ENCODE assay signal across 9 mouse cellular contexts in the genomic region with DNA sequence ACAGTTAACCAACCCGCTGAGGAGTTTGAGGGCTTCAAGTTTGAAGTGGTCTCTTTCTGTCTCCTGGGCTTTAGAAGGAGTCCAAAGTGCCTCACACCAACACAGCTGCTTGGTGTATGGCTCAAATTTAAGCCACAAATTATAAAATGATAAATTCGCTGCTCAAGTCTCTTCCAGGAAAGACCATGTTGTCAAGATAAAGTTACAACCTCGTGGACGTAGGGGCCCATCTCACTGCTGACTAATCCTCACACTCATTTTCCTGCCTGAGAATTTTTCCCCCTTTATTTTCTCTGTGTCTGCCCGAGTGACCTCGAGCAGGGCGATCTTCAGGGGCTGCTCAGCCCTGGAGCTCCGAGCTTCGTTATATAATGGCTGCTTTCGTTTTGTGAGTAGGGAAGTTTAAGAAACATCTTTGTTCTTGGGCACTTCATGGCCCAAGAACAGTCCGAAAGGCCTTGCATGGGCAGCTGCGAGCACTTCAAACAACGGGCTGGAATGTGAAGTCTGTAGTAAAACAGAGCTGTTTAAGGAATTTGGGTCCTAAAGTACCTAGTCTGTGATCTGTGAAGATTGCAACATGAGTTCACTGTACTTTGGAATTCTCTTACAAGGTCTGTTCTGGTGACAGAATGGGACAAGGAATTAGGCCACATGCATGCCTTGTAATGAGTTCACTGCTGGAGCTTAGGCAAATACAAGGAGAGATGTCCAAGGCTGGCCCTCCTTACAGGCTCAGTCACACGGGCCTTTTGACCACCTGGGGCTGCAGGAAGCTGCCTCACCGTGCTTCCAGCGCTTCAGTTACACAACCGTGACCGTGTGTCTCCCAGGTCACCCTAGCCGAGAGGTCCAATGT. TPM values are rescaled to one million over a fixed set of nuclear protein-coding genes. Genes with fewer than 3 reads are reported as not detected.
DNase-seq lines count a peak whose midpoint lies in the region; ATAC-seq and TF ChIP-seq lines count a peak whose summit lies in the region.
"Had no signal": no experiment of that assay in that cellular context is flagged by ENCODE, and none has a peak within 500 bp of the region (broad histone marks: within the 10 kb centered on the region; RNA-seq: fewer than 3 reads in every experiment).

No protein-coding gene starts in this region.

- no peaks in the 10 kb centered on the region for H3K79me2 ChIP-seq in myocyte (ENCODE audit: control insufficient read depth, insufficient read depth)

- H3K4me3 ChIP-seq in layer of hippocampus, adult 2 months: no peak overlapping the region; the same call in 1 of the 2 replicates
- no peak overlapping the region for H3K4me3 ChIP-seq in embryonic facial prominence, embryonic 14.5 days (ENCODE audit: low read depth, low read length)
- H3K4me3 ChIP-seq in limb, embryonic 10.5 days: no peak overlapping the region
- H3K4me3 ChIP-seq in myocyte: peak overlapping the region; percentile 13

- H3K36me3 ChIP-seq in embryonic facial prominence, embryonic 14.5 days (ENCODE audit: control insufficient read depth, insufficient read depth, low read length): no peaks in the 10 kb centered on the region
- no peaks in the 10 kb centered on the region for H3K36me3 ChIP-seq in limb, embryonic 10.5 days
- H3K36me3 ChIP-seq in myocyte (ENCODE audit: control insufficient read depth, insufficient read depth): no peaks in the 10 kb centered on the region
- H3K36me3 ChIP-seq: midbrain, embryonic 12.5 days had no signal

- H3K9ac ChIP-seq in embryonic facial prominence, embryonic 14.5 days (ENCODE audit: low read depth, low read length): peak overlapping the region; percentile 15; the same call in 1 of the 2 replicates

- H3K4me2 ChIP-seq in embryonic facial prominence, embryonic 14.5 days (ENCODE audit: low read depth, low read length): peak overlapping the region; percentile 56
- peak overlapping the region; percentile 79 for H3K4me2 ChIP-seq in myocyte (ENCODE audit: low read depth)

- H3ac ChIP-seq in myocyte (ENCODE audit: control insufficient read depth, insufficient read length): no peak overlapping the region

- H3K27me3 ChIP-seq in embryonic facial prominence, embryonic 14.5 days (replicated peaks; ENCODE audit: control insufficient read depth, insufficient read depth, low read length): no peaks in the 10 kb centered on the region
- 0 out of 2 replicates have a peak, but pooled peaks cover 8% of the 10 kb centered on the region for H3K27me3 ChIP-seq in limb, embryonic 10.5 days (ENCODE audit: low read depth, poor library complexity, severe bottlenecking)
- H3K27me3 ChIP-seq in myocyte (ENCODE audit: control insufficient read depth, insufficient read depth, insufficient read length): no peaks in the 10 kb centered on the region

- no peak for DNase-seq in layer of hippocampus, adult 2 months (ENCODE audit: low spot score in 2 of 2)
- DNase-seq in layer of hippocampus, postnatal 36 days: no peak
- DNase-seq in embryonic facial prominence, embryonic 14.5 days (ENCODE audit: low spot score): peak; percentile 53
- DNase-seq in limb, embryonic 10.5 days (ENCODE audit: low spot score): no peak
- DNase-seq in layer of hippocampus, adult 18-20 months (ENCODE audit: low spot score in 2 of 2): no peak
- no peak for DNase-seq in natural killer cell, adult 2 months (ENCODE audit: low spot score in 2 of 2)
- DNase-seq in left cerebral cortex, adult 18-20 months (ENCODE audit: low spot score in 2 of 2): no peak

- no peak for TF ChIP-seq POLR2A in myocyte (IDR thresholded peaks at IDR 0.05; ENCODE audit: insufficient read length, low read depth)

- no peak for ATAC-seq in embryonic facial prominence, embryonic 14.5 days (ENCODE audit: low read depth)

- 36% methylated on average over 19 of the region's 19 CpGs for WGBS in embryonic facial prominence, embryonic 14.5 days
- 55% methylated on average over 19 of the region's 19 CpGs for WGBS in limb, embryonic 10.5 days

- TF ChIP-seq CTCF in layer of hippocampus, adult 2 months (conservative IDR thresholded peaks at IDR 0.05): no peak

- peaks cover 20% of the 10 kb centered on the region for H3K4me1 ChIP-seq in embryonic facial prominence, embryonic 14.5 days (ENCODE audit: control insufficient read depth, insufficient read depth, low read length)
- peaks cover 27% of the 10 kb centered on the region for H3K4me1 ChIP-seq in limb, embryonic 10.5 days

- H3K27ac ChIP-seq in layer of hippocampus, adult 2 months: peak overlapping the region; percentile 68
- H3K27ac ChIP-seq in embryonic facial prominence, embryonic 14.5 days (replicated peaks; ENCODE audit: low read depth, low read length): peak overlapping the region; percentile 85
- peak overlapping the region; percentile 68 for H3K27ac ChIP-seq in limb, embryonic 10.5 days
- H3K27ac ChIP-seq: midbrain, embryonic 12.5 days had no signal

- peaks cover 8% of the 10 kb centered on the region; the same call in 1 of the 2 replicates for H3K9me3 ChIP-seq in embryonic facial prominence, embryonic 14.5 days (ENCODE audit: control insufficient read depth, low read length)
- no peaks in the 10 kb centered on the region for H3K9me3 ChIP-seq in limb, embryonic 10.5 days (replicated peaks)
- H3K9me3 ChIP-seq: midbrain, embryonic 12.5 days had no signal

TF ChIP-seq in myocyte, 11 proteins besides CTCF, POLR2A, EP300 and RAD21:
- no peak for TF ChIP-seq REST (IDR thresholded peaks at IDR 0.05; ENCODE audit: insufficient read depth, insufficient read length)
- peak; percentile 55 for TF ChIP-seq CEBPB (IDR thresholded peaks at IDR 0.05; ENCODE audit: insufficient read depth, poor library complexity, severe bottlenecking)
- TF ChIP-seq MAX (IDR thresholded peaks at IDR 0.05; ENCODE audit: low read depth): no peak
- no peak for TF ChIP-seq TCF12 (IDR thresholded peaks at IDR 0.05; ENCODE audit: insufficient read depth, poor library complexity, severe bottlenecking)
- TF ChIP-seq MYOG (IDR thresholded peaks at IDR 0.05; ENCODE audit: control insufficient read depth in 1 of 3, insufficient read depth in 1 of 3, insufficient read length in 2 of 3, low read depth in 2 of 3): no peak
- TF ChIP-seq POLR2AphosphoS2 (IDR thresholded peaks at IDR 0.05; ENCODE audit: insufficient read length, low read depth): no peak
- TF ChIP-seq USF1 (IDR thresholded peaks at IDR 0.05; ENCODE audit: low read depth): no peak

RNA-seq across cellular contexts. Expression of gene Eml4, which starts 27.1 kb away (rescaled TPM):
- total RNA-seq in layer of hippocampus, adult 2 months (2021): 10 to 100 TPM; 23.3 to 26.1 TPM
- 10 to 100 TPM; 25.8 to 27.0 TPM for total RNA-seq in layer of hippocampus, postnatal 36 days (2021)
- 35.3 and 40.0 TPM in 2 replicates for polyA plus RNA-seq in embryonic facial prominence, embryonic 14.5 days (2014; fragmentation: Nextera tagmentation; extraction: Ambion mirVana)
- polyA plus RNA-seq in limb, embryonic 10.5 days (2016; fragmentation: Nextera tagmentation; extraction: Ambion mirVana): 71.6 and 72.3 TPM in 2 replicates
- 4.2 TPM for polyA plus RNA-seq in myocyte (2012; fragmentation: generic; extraction: Trizol)
- 10 to 100 TPM; 24.1 to 24.4 TPM for total RNA-seq in layer of hippocampus, adult 18-20 months (2021)
- total RNA-seq in left cerebral cortex, adult 18-20 months (2021): 10 to 100 TPM; 19.8 to 22.7 TPM
